Mouse (Mus musculus) testis, adult 2 months (tissue): Measurements from ENCODE around the gene Rasl11a. TPM values are rescaled to one million over a fixed set of nuclear protein-coding genes. Genes with fewer than 3 reads are reported as not detected.

Experiments
- H3K27ac ChIP-seq: fragments of 200-500 bp; 2 replicates; pipeline ENCODE4 v1.5.1; 2012; ENCODE audit warnings: low read depth, low read length; ENCODE audit not compliant: control insufficient read depth, insufficient read depth
- H3K27me3 ChIP-seq: fragments of 200-500 bp; 2 replicates; pipeline ENCODE4 v1.6.1; 2012; ENCODE audit warnings: mild to moderate bottlenecking, low read length, moderate library complexity; ENCODE audit not compliant: control insufficient read depth, insufficient read depth
- H3K36me3 ChIP-seq: fragments of 200-500 bp; 2 replicates; pipeline ENCODE4 v1.6.1; 2012; ENCODE audit warnings: mild to moderate bottlenecking, low read length; ENCODE audit not compliant: control insufficient read depth, insufficient read depth
- H3K4me1 ChIP-seq: fragments of 200-500 bp; 2 replicates; pipeline ENCODE4 v1.6.1; 2012; ENCODE audit warnings: low read length; ENCODE audit not compliant: control insufficient read depth, insufficient read depth
- H3K4me3 ChIP-seq: fragments of 200-500 bp; 2 replicates; pipeline ENCODE4 v1.5.1; 2012; ENCODE audit warnings: low read depth, mild to moderate bottlenecking, low read length, moderate library complexity, mixed read lengths; ENCODE audit not compliant: control insufficient read depth
- CTCF ChIP-seq: fragments of 200-500 bp; IDR thresholded peaks from 2 replicates; pipeline ENCODE4 v1.5.1; 2012; ENCODE audit warnings: low read depth, mild to moderate bottlenecking, inconsistent platforms, low read length, moderate library complexity; ENCODE audit not compliant: control insufficient read depth, insufficient read depth, insufficient replicate concordance
- POLR2A ChIP-seq: fragments of 200-500 bp; IDR thresholded peaks from 2 replicates; pipeline ENCODE4 v1.6.1; 2012; ENCODE audit warnings: low read depth, mild to moderate bottlenecking, inconsistent platforms, low read length, moderate library complexity; ENCODE audit not compliant: control insufficient read depth
- polyA plus RNA-seq: library from polyadenylated mRNA; depleted of rRNA; stranded (reverse); fragments of >200 nt; gene quantifications from 2 replicates; pipeline ENCODE4 v1.2.3, GENCODE M21; 2012

The Rasl11a gene
- polyA plus RNA-seq, 1 experiment: 0.84 TPM

- H3K27ac ChIP-seq: no peak overlapping the region
- H3K4me3 ChIP-seq: no peak overlapping the region
- H3K27me3 ChIP-seq: no peaks in the 10 kb centered on the region
- no peak for TF ChIP-seq POLR2A
- TF ChIP-seq CTCF: no peak
- no peaks in the 10 kb centered on the region for H3K36me3 ChIP-seq
- H3K4me1 ChIP-seq: peaks cover 2% of the 10 kb centered on the region; the same call in 1 of the 2 replicates
Observed at GRCm38 (mm10) chr5:146860222-146860998, 15.5 kb downstream of the Rasl11a start.

- H3K27me3 ChIP-seq: no peaks in the 10 kb centered on the region
- H3K36me3 ChIP-seq: no peaks in the 10 kb centered on the region
- H3K4me1 ChIP-seq: peaks cover 2% of the 10 kb centered on the region; the same call in 1 of the 2 replicates
- TF ChIP-seq POLR2A (no peak), CTCF (no peak)
- no peak overlapping the region for H3K4me3 ChIP-seq
- no peak overlapping the region for H3K27ac ChIP-seq
Observed at GRCm38 (mm10) chr5:146861588-146861987, 16.7 kb downstream of the Rasl11a start.

GRCm38 (mm10) chr5:146865511-146865910 is 20.6 kb downstream of the Rasl11a start:
- H3K27me3 ChIP-seq: no peaks in the 10 kb centered on the region
- no peak for TF ChIP-seq POLR2A
- no peak overlapping the region for H3K4me3 ChIP-seq
- H3K27ac ChIP-seq: no peak overlapping the region
- peaks cover 11% of the 10 kb centered on the region for H3K4me1 ChIP-seq
- no peaks in the 10 kb centered on the region for H3K36me3 ChIP-seq

- no peaks in the 10 kb centered on the region for H3K36me3 ChIP-seq
- no peak overlapping the region for H3K4me3 ChIP-seq
- H3K27ac ChIP-seq: no peak overlapping the region
- H3K27me3 ChIP-seq: no peaks in the 10 kb centered on the region
- TF ChIP-seq POLR2A (no peak), CTCF (no peak)
- peaks cover 11% of the 10 kb centered on the region for H3K4me1 ChIP-seq
Observed at GRCm38 (mm10) chr5:146866277-146866676, 21.4 kb downstream of the Rasl11a start.

- TF ChIP-seq POLR2A: no peak
- TF ChIP-seq CTCF: no peak
- Histone ChIP-seq H3K4me1 (peaks cover 11% of the 10 kb centered on the region), H3K36me3 (no peaks in the 10 kb centered on the region), H3K27ac (peak overlapping the region; percentile 10; the same call in 1 of the 2 replicates), H3K27me3 (no peaks in the 10 kb centered on the region), H3K4me3 (peak overlapping the region; percentile 20)
Observed at GRCm38 (mm10) chr5:146867246-146867945, 22.5 kb downstream of the Rasl11a start.

GRCm38 (mm10) chr5:146867946-146868314 is 23.1 kb downstream of the Rasl11a start:
- TF ChIP-seq CTCF: no peak
- TF ChIP-seq POLR2A: no peak
- no peak overlapping the region for H3K4me3 ChIP-seq
- H3K27ac ChIP-seq: peak overlapping the region; percentile 10; the same call in 1 of the 2 replicates
- H3K4me1 ChIP-seq: peaks cover 11% of the 10 kb centered on the region
- H3K36me3 ChIP-seq: no peaks in the 10 kb centered on the region
- H3K27me3 ChIP-seq: no peaks in the 10 kb centered on the region

GRCm38 (mm10) chr5:146872981-146873631 is 28.2 kb downstream of the Rasl11a start:
- no peaks in the 10 kb centered on the region for H3K4me1 ChIP-seq
- TF ChIP-seq CTCF (no peak), POLR2A (no peak)
- H3K27ac ChIP-seq: no peak overlapping the region
- H3K27me3 ChIP-seq: no peaks in the 10 kb centered on the region
- H3K36me3 ChIP-seq: no peaks in the 10 kb centered on the region
- H3K4me3 ChIP-seq: no peak overlapping the region
